Mouse (Mus musculus) macrophage (primary cell): ENCODE results near the gene Armh3. TPM values are rescaled to one million over a fixed set of nuclear protein-coding genes. Genes with fewer than 3 reads are reported as not detected.
"Not testable (repeated sequence)": the region's sequence is repeated elsewhere in the genome, so short reads cannot be mapped to it uniquely, and the experiment has no call there.

Experiments
- H3K27ac ChIP-seq: fragments of 350-480 bp; formaldehyde crosslinking; 2 replicates; pipeline ENCODE4 v1.9.0; 2021
- H3K36me3 ChIP-seq: fragments of 350-480 bp; formaldehyde crosslinking; 2 replicates; pipeline ENCODE4 v1.9.0; 2021; ENCODE audit errors: inconsistent target
- H3K4me3 ChIP-seq: fragments of 350-480 bp; formaldehyde crosslinking; 2 replicates; pipeline ENCODE4 v1.9.0; 2021; ENCODE audit errors: inconsistent target
- H3K79me2 ChIP-seq: fragments of 350-480 bp; formaldehyde crosslinking; 2 replicates; pipeline ENCODE4 v1.9.0; 2021; ENCODE audit errors: inconsistent target
- WGBS: methylation state at CpG from one replicate; pipeline ENCODE4 v1.1.7; 2026; ENCODE audit warnings: inconsistent platforms; ENCODE audit not compliant: missing documents; 5-methylcytosine and 5-hydroxymethylcytosine counted together
- polyA plus RNA-seq: library from polyadenylated mRNA; stranded (reverse); fragments of 250-400 nt; gene quantifications from 3 replicates; pipeline ENCODE4 v1.2.4, GENCODE M21; 2018; ENCODE audit warnings: inconsistent platforms

Armh3 gene
- polyA plus RNA-seq, 1 experiment from 2014 or later: 14.2 TPM

DNA sequence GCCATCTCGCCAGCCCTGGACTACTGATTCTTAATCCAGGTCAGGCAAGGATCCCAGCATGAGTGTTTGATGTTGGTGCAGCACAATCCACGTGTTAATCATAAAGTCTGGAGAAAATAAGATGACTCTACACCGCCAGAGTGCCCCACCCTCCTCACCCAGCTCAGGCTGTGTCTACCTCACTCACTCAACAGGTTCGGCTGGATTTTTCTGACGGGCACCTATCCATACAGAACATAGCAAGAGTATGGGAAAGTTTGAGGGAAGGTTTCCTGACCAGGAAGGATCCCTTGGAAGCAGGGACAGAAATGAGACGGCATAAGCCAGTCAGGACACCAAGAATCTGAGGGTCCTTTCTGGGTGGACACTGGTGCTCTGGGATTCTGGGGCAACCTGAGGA, 26.7 kb upstream of the Armh3 start:
- Histone ChIP-seq H3K27ac (no peak overlapping the region), H3K36me3 (no peaks in the 10 kb centered on the region), H3K4me3 (no peak overlapping the region), H3K79me2 (no peaks in the 10 kb centered on the region)
- 94% methylated on average over 6 of the region's 6 CpGs for WGBS

DNA sequence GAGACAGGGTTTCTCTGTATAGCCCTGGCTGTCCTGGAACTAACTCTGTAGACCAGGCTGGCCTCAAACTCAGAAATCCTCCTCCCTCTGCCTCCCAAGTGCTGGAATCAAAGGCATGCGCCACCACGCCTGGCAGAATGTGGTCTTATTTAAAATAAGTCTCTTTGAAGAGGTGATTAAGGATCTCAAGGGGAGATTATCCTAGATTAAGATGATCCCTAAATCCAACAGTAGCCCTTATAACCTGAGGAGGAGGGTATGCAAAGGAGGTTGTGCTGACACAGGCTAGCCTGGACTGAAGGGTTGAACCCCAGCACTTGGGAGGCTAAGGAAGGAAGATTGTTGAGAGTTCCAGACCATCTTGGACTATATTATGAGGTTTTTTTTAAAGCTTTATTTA, 17.7 kb upstream of the Armh3 start:
- 93% methylated on average over 2 of the region's 2 CpGs for WGBS
- Histone ChIP-seq H3K27ac (no peak overlapping the region), H3K36me3 (no peaks in the 10 kb centered on the region), H3K79me2 (no peaks in the 10 kb centered on the region), H3K4me3 (no peak overlapping the region)

GRCm38 (mm10) chr19:46014572-46015178, 16.4 kb upstream of the Armh3 start:
- Histone ChIP-seq H3K27ac (no peak overlapping the region), H3K79me2 (no peaks in the 10 kb centered on the region), H3K36me3 (no peaks in the 10 kb centered on the region), H3K4me3 (no peak overlapping the region)
- WGBS: 3% methylated on average over 12 of the region's 12 CpGs

DNA sequence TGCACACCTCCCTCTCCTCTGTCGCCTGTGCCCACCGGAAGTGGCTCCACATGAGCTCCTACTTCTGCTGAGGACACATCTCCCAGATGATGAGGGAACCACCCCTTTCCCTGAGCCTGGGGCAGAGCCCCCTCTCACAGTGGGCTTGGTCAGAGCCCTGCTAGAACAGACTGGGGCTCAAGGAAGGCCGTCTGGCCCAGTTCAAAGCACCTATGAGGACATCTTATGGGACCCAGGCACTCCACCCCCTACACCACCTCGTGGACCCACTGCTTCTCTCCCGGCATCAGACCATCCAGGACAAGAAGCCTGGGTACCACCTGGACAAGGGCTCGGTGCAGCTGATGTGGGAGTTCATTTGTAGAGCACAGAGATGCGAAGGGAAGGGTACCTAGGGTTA, 7.4 kb upstream of the Armh3 start:
- Histone ChIP-seq H3K79me2 (peaks cover 34% of the 10 kb centered on the region), H3K4me3 (no peak overlapping the region), H3K27ac (no peak overlapping the region), H3K36me3 (no peaks in the 10 kb centered on the region)
- 89% methylated on average over 7 of the region's 7 CpGs for WGBS

- Histone ChIP-seq H3K27ac (no peak overlapping the region), H3K36me3 (no peaks in the 10 kb centered on the region), H3K79me2 (peaks cover 34% of the 10 kb centered on the region), H3K4me3 (no peak overlapping the region)
- WGBS: 96% methylated on average over 17 of the region's 17 CpGs
Observed at GRCm38 (mm10) chr19:46004814-46005466, 6.7 kb upstream of the Armh3 start.

- Histone ChIP-seq H3K79me2 (peaks cover 34% of the 10 kb centered on the region), H3K36me3 (no peaks in the 10 kb centered on the region), H3K4me3 (peak within 1 kb of the TSS; percentile 48), H3K27ac (peak within 1 kb of the TSS; percentile 51)
- under 1% methylated on average over 66 of the region's 70 CpGs for WGBS
Observed at GRCm38 (mm10) chr19:46003371-46004226, 5.3 kb upstream of the Armh3 start, which contains the start of gene Hps6. Hps6 (plus strand) TSS chr19:46003508.

- H3K27ac ChIP-seq: peak overlapping the region; percentile 51
- H3K79me2 ChIP-seq: peaks cover 34% of the 10 kb centered on the region
- no peak overlapping the region for H3K4me3 ChIP-seq
- H3K36me3 ChIP-seq: no peaks in the 10 kb centered on the region
- whole genome bisulfite sequencing: 18% methylated on average over 9 of the region's 9 CpGs
Observed at GRCm38 (mm10) chr19:46002279-46002678, 4.0 kb upstream of the Armh3 start.

DNA sequence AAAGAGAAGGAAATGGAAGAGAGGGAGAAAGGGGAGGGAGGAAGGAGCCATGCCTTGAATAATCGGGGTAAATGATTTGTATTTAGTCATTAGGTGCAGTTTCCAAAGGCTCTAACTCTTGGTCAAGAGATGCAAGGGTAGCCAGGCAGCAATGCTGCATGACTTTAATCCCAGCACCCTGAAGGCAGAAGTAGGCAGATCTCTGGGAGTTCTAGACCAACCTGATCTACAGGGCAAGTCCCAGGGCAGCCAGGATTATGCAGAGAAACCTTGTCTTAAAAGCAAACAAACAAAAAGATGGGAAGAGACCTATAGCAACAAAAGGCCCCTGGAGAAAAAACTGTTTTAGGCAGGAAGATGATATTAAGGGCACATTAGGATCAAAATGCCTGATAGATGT, 1.1 kb upstream of the Armh3 start:
- Histone ChIP-seq H3K36me3 (no peaks in the 10 kb centered on the region), H3K79me2 (peaks cover 34% of the 10 kb centered on the region), H3K4me3 (no peak overlapping the region), H3K27ac (no peak overlapping the region)
- WGBS: 60% methylated on average over 1 of the region's 1 CpGs

GRCm38 (mm10) chr19:45998694-45999217, 468 bp upstream of the Armh3 start:
- no peaks in the 10 kb centered on the region for H3K36me3 ChIP-seq
- H3K4me3 ChIP-seq: peak overlapping the region; percentile 40
- no peak overlapping the region for H3K27ac ChIP-seq
- WGBS: 9% methylated on average over 8 of the region's 8 CpGs
- peaks cover 32% of the 10 kb centered on the region; the same call in 1 of the 2 replicates for H3K79me2 ChIP-seq

DNA sequence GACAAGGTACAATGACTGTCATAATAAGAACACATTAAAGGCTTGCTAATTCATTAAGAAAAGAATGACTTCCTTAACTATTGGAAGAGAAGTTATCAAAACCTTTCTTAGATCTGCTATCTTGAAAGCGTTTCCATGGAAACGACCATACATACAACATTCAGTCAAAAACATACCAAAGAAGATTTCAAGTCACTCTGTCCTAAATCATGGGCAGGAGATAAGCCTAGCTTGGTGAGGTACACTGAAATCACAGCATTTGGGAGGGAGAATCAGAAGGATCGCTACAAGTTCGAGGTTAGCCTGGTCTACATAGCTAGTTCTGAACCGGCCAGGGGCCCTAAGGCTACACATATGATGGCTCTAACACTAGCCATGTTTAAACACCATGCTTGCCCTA, 923 bp downstream of the Armh3 start:
- Histone ChIP-seq H3K79me2 (peaks cover 39% of the 10 kb centered on the region; the same call in 1 of the 2 replicates), H3K27ac (peak overlapping the region; percentile 55), H3K4me3 (peak overlapping the region; percentile 55), H3K36me3 (no peaks in the 10 kb centered on the region)
- WGBS: 45% methylated on average over 5 of the region's 5 CpGs

DNA sequence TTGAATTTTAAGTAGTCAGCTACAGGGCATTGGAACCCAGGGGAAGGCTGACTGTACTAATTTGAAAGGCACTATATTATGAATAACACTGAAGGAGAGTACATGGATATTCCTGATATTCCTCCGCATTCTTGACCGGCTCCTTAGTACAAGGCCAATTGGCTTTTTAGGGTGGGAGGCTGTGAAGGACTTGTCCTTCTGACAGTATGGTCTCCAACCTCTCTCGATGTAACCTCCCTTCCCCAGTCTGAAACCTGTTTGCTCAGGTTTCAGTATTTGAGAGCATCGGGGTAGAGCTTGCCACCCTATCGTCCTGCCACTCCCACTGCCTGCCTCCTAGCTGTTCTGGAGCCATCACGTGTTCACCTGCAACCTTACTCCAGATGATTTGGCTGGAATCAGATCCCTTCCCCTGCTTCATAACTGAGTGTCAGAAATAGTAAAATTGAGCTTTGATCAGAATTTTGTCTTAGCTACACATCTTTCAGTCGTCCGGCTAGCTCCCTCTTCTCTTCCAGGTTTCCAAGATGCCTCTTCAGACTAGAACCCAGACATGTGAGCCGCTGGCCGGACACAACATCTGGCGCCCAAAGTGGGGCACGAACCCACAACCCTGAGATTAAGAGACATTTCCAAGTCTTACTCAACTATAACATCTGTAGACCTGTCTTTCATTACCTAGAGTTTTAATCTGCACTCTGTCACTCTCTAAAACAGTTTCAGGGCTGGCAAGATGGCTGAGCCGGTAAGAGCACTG, 4.1 kb downstream of the Armh3 start:
- no peak overlapping the region for H3K4me3 ChIP-seq
- no peaks in the 10 kb centered on the region for H3K36me3 ChIP-seq
- no peak overlapping the region for H3K27ac ChIP-seq
- H3K79me2 ChIP-seq: peaks cover 55% of the 10 kb centered on the region; the same call in 1 of the 2 replicates
- 97% methylated on average over 13 of the region's 13 CpGs for WGBS

DNA sequence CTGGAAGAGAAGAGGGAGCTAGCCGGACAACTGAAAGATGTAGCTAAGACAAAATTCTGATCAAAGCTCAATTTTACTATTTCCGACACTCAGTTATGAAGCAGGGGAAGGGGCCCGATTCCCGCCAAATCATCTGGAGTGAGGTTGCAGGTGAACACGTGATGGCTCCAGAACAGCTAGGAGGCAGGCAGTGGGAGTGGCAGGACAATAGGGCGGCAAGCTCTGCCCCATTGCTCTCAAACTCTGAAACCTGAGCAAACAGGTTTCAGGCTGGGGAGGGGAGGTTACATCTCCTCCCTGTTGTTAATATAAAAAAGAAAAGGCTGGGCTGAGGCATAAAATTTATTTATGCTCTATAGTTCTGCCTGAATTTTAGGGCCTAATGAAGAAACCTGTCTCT, 4.8 kb downstream of the Armh3 start:
- H3K4me3 ChIP-seq, H3K27ac ChIP-seq, H3K36me3 ChIP-seq: not testable (repeated sequence)
- 95% methylated on average over 6 of the region's 6 CpGs for WGBS
- H3K79me2 ChIP-seq: peaks cover 55% of the 10 kb centered on the region; the same call in 1 of the 2 replicates

- H3K27ac ChIP-seq: no peak overlapping the region
- H3K79me2 ChIP-seq: peaks cover 52% of the 10 kb centered on the region; the same call in 1 of the 2 replicates
- H3K36me3 ChIP-seq: no peaks in the 10 kb centered on the region
- H3K4me3 ChIP-seq: no peak overlapping the region
- 94% methylated on average over 3 of the region's 3 CpGs for WGBS
Observed at GRCm38 (mm10) chr19:45991171-45991570, 7.1 kb downstream of the Armh3 start.

GRCm38 (mm10) chr19:45988238-45988637, 10.1 kb downstream of the Armh3 start:
- Histone ChIP-seq H3K27ac (no peak overlapping the region), H3K4me3 (no peak overlapping the region), H3K79me2 (peaks cover 30% of the 10 kb centered on the region; the same call in 1 of the 2 replicates), H3K36me3 (no peaks in the 10 kb centered on the region)
- 94% methylated on average over 3 of the region's 3 CpGs for WGBS
